Mouse (Mus musculus): ENCODE measurements around the gene Hmces.
"Not testable (repeated sequence)": the region's sequence is repeated elsewhere in the genome, so short reads cannot be mapped to it uniquely, and the experiment has no call there.

Gene Hmces

DNA sequence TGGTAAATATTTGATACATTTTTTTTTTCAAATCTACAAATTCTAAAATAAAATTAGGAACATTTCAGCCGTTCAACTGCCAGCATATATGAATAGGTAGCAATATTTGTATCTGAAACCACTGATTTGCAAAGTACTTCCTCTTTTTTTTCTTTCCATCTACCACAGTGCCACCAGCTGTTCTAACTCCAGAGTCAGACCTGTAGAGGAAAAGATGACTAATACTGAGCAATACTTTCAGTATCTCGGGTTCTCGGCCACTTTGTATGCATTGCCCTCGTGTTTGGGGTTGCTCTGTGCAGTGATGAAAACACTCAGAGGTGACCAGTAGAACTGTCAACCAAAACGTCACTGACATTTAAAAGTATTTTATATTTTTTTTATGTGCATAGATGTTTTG, 2.2 kb downstream of the Hmces start:
- DNase-seq, result no peak

DNA sequence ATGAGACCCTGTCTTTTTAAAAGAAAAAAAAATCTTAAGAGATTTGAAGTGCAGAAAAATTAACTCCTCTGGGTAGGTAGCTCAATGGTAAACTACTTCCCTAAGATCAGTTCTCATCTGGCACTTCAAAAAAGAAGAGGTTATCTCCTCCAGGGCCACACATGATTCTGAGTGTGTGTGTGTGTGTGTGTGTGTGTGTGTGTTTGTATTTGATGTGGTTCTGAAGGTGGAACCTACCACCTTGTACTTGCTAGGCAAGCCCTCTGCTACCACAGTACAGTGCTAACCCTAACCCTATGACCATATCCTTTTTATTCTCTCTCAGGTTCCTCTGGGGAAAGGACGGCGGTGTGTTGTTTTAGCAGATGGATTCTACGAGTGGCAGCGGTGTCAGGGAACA, 7.5 kb downstream of the Hmces start:
- no peak for DNase-seq

DNA sequence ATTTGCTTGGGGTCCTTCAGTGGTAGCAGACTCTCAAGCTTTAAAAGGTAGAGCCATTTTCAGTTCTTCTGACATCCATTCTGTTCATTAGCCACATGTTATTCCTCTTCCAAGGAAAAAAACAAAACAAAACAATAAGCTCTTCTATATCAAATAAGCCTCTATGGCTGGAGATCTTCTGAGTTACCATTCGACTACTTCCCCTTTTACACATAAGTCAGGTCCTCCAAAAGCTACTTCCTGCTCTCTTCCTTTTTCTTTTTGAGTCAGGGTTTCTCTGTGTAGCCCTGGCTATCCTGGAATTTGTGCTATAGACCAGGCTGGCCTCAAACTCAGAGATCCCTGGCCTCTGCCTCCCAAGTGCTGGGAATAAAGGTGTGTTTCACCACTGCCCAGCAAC, 9.9 kb downstream of the Hmces start:
- DNase-seq, result no peak

DNA sequence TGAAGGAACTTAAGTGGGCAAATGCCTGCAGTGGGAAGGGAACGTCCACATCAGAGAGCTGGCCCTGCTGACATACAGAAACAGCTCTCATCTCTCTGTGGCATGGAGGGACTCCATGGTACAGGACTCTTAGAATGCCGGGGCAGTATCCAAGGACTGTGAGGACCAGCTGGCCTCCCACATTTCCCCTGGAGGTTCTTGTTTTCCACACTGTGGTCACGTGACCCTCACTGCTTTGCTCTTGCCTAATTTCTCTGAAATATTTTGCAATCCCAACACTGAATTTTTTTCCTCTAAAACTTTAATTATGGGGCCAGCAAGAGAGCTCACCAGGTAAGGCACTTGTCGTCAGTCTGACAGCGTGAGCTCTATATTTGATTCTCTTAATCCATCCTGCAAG, 21.3 kb downstream of the Hmces start:
- no peak for DNase-seq

DNA sequence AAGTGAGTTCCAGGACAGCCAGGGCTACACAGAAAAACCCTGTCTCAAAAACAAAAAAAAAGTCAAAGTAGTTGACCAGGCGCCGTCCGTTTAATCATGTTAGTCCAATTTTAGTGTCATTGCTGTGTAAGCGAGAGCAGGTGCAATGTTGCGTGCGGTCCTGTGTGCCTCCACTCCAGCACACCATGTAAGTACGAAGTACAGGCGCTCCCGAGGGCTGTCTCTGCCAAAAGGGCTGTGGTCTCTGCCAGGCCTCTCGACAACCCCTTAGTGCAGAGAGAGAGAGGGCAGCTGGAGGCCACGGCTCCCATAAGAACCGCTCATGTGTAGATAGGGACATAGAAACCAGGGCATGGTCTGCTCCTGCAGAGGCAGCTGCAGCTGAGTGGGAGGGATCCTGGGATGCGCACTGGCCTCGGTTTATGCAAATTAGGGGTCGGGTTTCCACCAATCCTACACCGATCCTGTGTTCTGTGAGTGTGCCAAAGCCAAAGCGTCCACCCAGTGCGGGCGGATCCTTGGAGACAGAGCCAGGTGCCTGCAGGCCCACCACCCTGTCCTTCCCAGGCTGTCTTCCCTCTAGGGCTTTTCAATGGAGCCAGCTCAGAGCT, 23.5 kb downstream of the Hmces start:
- DNase-seq, result no peak

DNA sequence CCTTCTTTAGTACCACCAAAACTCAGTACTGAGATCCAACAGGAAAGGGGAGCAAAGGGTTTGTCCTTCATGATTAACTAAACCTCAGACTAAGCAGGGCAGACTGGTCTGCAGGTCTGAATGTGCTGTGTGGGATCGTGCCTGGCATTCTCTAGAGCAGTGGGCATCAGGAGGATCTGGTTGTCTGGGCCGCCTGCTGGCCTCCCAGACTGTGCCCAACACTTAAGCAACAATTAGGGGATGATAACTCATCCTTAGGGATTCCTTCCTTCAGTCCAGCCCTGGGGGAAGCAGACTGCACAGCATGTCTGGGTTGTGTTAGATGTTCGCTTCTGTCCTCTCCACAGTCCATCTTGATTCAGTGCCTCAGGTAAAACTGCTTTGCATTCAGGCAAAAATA, 25.2 kb downstream of the Hmces start:
- DNase-seq, result no peak

DNA sequence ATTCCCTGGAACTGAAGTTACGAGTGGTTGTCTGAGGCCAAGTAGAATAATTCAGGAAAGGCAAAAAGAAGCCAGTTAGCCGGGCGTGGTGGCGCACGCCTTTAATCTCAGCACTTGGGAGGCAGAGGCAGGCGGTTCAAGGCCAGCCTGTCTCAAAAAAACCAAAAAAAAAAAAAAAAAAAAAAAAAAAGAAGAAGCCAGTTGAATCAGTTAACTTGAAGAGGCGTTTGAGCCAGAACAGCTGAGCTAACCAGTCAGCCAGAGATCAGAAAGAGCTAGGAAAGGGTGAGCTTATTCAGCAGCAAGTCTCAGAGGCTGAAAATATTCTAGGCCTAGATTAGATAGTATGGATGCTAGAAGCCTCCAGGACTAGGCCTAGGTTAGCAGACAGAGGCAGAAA, 28.4 kb downstream of the Hmces start:
- DNase-seq, result no peak

DNA sequence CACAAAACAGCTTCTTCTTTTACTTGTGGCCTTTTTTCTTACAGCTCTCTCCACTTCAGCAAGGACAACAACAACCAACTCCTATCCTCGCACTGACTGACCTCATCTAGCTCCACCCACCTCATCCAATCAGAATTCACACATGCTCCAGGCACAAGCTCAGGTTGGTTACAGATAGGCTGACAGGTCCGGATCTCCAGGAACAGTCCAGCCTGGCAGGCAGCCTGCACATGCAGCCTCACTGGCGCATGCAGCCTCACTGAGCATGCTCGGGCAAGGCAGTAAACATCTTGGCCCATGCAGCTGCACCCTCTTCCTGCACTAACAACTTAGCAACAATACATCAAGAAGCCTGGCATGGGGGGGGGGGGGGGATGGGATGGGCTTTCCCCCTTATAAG, 48.7 kb downstream of the Hmces start:
- DNase-seq, result not testable (repeated sequence)

DNA sequence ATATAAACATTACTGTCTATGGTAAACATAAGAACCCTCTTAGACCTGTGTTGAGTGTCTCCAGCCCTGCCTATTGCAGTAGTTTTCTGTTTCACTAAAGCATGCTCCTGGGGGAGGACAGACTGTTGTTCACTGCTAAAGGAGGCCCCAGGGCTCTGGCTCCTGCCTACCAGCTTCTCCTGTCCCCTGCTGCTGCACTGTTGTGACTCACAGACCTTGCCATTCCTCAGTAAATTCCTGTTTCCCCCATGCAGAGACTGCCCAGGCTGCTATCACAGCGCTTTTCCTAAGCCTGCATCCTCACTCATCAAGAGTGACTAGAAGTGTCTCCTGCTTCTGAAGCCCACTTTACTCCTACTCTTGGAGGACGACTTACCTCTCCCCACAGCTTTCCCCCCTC, 56.3 kb downstream of the Hmces start:
- DNase-seq, result no peak

DNA sequence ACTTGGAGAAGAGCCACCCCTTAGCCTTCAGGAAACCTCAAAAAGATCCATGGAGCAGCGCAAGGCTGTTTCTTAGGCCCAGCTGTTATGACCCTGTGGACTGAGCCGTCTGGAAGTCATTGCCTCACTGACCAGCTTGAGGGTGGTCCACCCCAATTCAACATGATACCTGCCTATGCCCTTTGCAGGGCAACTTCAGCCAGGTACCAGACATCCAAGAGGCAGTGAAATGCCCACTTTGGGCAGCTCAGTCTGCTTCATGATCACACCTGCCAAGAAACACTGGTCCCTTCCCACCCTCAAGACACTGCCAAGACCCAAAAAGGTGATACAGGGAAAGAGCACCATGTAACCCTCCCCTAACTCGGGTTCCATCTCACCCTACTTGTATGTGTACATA, 66.0 kb downstream of the Hmces start:
- no peak for DNase-seq

DNA sequence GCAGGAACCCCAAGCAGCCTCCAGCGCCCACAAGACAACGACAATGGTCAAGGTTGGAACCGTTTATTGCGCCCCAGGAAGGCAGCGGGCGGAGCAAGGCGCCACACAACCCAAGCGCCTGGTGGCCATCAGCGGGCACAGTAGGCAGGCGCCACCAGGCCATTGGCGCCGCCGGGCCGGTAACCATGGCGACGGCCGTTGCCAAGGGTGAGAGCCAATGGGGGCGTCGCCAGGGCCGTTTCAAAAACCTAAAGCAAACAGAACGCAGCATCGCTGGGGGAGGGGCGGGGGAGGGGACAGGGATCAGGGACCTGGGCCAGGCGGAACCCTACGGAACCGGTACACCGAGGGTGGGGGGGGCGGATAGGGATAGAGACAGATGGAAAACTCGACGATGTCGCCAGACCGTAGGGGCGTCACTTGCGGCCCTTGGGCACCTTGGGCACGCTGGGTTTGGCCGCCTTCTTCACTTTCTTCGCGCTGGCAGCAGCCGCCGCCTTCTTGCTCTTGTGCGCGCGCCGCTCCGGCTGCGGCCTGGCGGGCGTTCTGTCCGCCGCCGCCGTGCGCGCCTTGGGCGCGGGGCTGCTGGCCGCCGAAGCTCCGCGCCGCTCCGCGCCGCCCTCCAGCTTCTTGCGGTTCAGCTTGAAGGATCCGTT, 66.8 kb downstream of the Hmces start:
- peak; percentile 84 for DNase-seq

DNA sequence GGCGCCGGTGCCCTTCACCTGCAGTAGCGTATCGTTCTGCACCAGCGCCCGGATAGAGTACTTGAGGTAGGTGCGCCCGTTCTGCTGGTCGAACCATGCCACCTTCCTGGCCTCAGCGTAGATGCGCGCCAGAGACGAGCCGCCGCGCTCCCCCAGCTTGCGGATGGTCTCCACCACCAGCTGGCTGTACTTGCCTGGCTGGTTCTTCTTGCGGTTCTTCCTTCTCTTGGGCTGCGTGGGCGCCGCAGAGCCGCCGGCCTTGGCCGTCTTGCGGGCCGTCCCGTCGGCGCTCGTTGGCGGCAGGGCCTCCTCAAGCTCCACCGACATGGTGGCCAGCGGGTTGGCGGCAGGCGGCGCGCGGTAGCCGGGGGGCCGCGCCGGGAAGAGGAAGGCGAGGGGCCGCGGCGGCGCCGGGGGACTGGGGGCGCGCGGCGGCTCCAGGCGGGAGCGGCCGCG, 67.3 kb downstream of the Hmces start:
- DNase-seq, result no peak

DNA sequence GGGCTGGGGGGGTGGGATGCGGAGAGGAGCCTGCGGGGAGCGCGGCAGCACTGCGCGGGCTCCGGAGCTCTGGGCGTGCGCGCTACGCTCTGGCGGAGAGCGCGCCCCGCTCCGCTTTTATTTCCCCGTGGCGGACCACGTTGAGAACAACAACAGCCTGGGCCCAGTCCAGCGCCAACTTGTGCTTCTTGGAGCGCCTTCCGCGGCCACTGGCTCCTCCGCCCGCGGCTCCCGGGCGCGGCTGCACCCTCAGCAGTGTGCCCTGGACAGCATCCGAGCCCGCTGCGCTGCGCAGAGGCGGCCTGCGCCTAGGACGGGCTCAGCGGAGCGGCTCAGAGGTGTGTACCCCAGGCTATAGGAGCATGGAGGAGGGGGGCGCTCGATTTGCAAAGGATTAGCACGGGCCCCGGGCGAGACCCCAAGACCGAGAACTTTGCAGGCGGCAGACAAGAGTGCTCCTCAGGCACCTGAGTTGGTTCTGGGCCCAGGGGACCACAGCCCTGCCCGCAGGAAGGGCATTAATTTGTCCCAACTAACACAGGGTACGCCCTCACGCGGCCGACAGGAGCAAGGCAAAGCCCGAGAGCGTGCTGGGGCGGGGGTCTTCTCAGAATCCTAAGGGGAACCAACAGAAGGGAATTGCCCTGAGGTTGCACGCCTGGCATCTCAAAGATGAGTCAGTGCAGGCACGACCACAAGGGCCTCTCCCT, 68.0 kb downstream of the Hmces start, which contains the start of gene H1fx:
Gene H1fx, minus strand, starts transcription at position 91 of the 710 bp plus-strand sequence.
- peak; percentile 75 for DNase-seq

DNA sequence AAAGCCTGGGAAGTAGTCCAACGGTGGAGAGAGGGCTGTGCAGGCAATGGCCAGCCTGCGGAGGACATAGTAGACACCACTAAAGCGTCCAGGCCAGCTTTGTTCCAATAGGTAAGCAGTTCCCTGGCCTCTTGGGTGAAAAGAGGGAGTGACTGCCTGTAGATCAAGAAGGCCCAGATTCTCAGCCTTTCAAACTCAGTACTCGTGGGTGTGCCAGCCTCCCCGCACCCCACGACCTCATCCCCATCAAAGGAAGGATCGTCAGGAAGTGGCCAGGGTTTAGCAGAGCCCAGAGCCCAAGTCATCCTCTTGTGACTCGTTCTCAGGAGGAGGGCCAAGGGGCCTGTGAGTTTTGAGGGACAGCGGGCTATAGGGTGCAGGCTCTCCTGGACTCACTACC, 68.8 kb downstream of the Hmces start:
- no peak for DNase-seq

Data from cerebellum, adult 11-12 months (tissue).